Mouse (Mus musculus) liver, embryonic 13.5 days (tissue): ENCODE results near the gene Ramp2. TPM values are rescaled to one million over a fixed set of nuclear protein-coding genes. Genes with fewer than 3 reads are reported as not detected.
A peak's percentile ranks its signal among the peaks of the same experiment; 100 is the strongest.

Experiments used
- ATAC-seq: fragments of 200-750 bp; cut with Nextera tagmentation; 2 replicates; pipeline ENCODE4 v1.8.0; 2017; ENCODE audit warnings: low read depth, mild to moderate bottlenecking, moderate number of reproducible peaks, moderate library complexity
- DNase-seq: peaks from one replicate; pipeline ENCODE4 v3.0.0; 2022
- H3K27ac ChIP-seq: fragments of 300-500 bp; sonication (generic); 2 replicates; pipeline ENCODE4 v1.5.1; 2015; ENCODE audit warnings: moderate library complexity, mild to moderate bottlenecking, inconsistent platforms
- H3K27me3 ChIP-seq: fragments of 300-500 bp; sonication (generic); 2 replicates; pipeline ENCODE4 v1.6.1; 2015; ENCODE audit warnings: mild to moderate bottlenecking, inconsistent platforms
- H3K36me3 ChIP-seq: fragments of 300-500 bp; sonication (generic); 2 replicates; pipeline ENCODE4 v1.6.1; 2015; ENCODE audit warnings: mild to moderate bottlenecking, inconsistent platforms
- H3K4me1 ChIP-seq: fragments of 300-500 bp; sonication (generic); replicated peaks from 2 replicates; pipeline ENCODE4 v1.6.1; 2015; ENCODE audit warnings: inconsistent platforms
- H3K4me2 ChIP-seq: fragments of 300-500 bp; sonication (generic); 2 replicates; pipeline ENCODE4 v1.6.1; 2015; ENCODE audit warnings: inconsistent platforms, mild to moderate bottlenecking, moderate library complexity
- H3K4me3 ChIP-seq: fragments of 300-500 bp; sonication (generic); replicated peaks from 2 replicates; pipeline ENCODE4 v1.5.1; 2015; ENCODE audit warnings: mild to moderate bottlenecking, inconsistent platforms
- H3K9ac ChIP-seq: fragments of 300-500 bp; sonication (generic); 2 replicates; pipeline ENCODE4 v1.6.1; 2015; ENCODE audit warnings: mild to moderate bottlenecking, inconsistent platforms
- H3K9me3 ChIP-seq: fragments of 300-500 bp; sonication (generic); replicated peaks from 2 replicates; pipeline ENCODE4 v1.6.1; 2016; ENCODE audit warnings: inconsistent platforms
- WGBS: fragments of 180-500 bp; shearing (Covaris S2); methylation state at CpG from one replicate; pipeline ENCODE4 v1.1.7; 2015; ENCODE audit not compliant: insufficient replicate concordance; 5-methylcytosine and 5-hydroxymethylcytosine counted together
- polyA plus RNA-seq: library from polyadenylated mRNA; unstranded; fragments of >200 nt; fragmentation: Nextera tagmentation; extraction: Ambion mirVana; gene quantifications from 2 replicates; pipeline ENCODE4 v1.2.1, GENCODE M21; 2015

Gene Ramp2
- polyA plus RNA-seq, 1 experiment from 2014 or later, result 23.4 TPM

- H3K36me3 ChIP-seq, result peaks cover 29% of the 10 kb centered on the region
- peak overlapping the region; percentile 98 for H3K27ac ChIP-seq
- peak overlapping the region; percentile 72 for H3K4me3 ChIP-seq
- no peaks in the 10 kb centered on the region for H3K9me3 ChIP-seq
- peak overlapping the region; percentile 92 for H3K9ac ChIP-seq
- peaks cover 92% of the 10 kb centered on the region for H3K4me1 ChIP-seq
- ATAC-seq (peak; percentile 15), DNase-seq (peak; percentile 48)
- peaks cover 27% of the 10 kb centered on the region for H3K27me3 ChIP-seq
- H3K4me2 ChIP-seq, result peak overlapping the region; percentile 99
- WGBS, result 21% methylated on average over 6 of the region's 6 CpGs
Observed at GRCm38 (mm10) chr11:101259261-101259712, 13.5 kb downstream of the Ramp2 start.

DNA sequence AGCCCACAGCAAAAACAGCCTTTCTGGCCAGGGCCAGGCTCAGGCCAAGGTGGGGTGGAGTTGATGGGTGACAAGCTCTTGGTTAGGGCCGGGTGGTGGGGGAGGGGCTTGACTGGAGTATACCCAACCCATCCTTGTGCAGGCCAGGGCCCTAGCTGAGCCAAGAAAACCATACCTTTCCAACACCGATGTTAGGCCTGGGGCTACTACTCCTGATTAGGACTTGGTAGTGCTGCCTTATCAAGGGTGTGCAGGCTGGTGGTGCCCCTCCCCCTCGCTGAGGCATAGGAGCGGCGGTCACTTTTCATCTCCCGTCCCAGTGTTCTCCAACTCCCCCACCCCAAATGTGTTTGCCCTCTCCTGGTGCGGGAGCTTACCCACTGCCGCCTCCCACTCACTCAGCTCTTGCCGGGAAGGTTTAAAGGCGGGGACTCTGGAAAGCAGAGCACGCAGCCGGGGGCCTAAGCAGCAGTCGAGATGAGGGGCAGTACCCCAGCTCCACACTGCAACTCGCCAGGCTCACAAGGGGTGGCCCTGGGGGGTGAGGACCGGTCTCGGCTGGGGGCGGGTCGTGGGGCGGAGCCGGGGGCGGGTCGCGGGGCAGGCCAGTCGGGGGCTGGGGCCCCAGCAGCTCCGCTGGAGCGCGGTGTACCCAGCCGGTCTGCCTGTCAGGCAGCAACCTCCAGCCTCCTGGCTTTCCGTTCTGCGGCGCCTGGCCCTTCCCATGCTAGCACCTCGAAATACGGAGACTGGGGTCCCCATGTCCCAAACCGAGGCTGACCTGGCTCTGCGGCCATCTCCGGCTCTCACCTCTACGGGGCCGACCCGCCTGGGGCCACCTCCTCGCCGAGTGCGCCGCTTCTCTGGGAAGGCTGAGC is 14.4 kb downstream of the Ramp2 start, which contains the start of gene Wnk4:
TSS of gene Wnk4 (plus strand) at position 620 of the 878 bp plus-strand sequence.
- WGBS, result under 1% methylated on average over 42 of the region's 43 CpGs
- Histone ChIP-seq H3K9ac (peak within 1 kb of the TSS; percentile 92), H3K4me1 (peaks cover 92% of the 10 kb centered on the region), H3K27ac (peak within 1 kb of the TSS; percentile 98), H3K36me3 (peaks cover 29% of the 10 kb centered on the region), H3K27me3 (peaks cover 35% of the 10 kb centered on the region), H3K4me3 (peak within 1 kb of the TSS; percentile 72), H3K4me2 (peak within 1 kb of the TSS; percentile 99), H3K9me3 (no peaks in the 10 kb centered on the region)
- ATAC-seq, result peak; percentile 92
- DNase-seq, result peak; percentile 91

- ATAC-seq (no peak), DNase-seq (peak; percentile 27)
- H3K4me1 ChIP-seq, result peaks cover 88% of the 10 kb centered on the region
Observed at GRCm38 (mm10) chr11:101260826-101261380, 15.1 kb downstream of the Ramp2 start.

GRCm38 (mm10) chr11:101262272-101262967 is 16.6 kb downstream of the Ramp2 start:
- Histone ChIP-seq H3K27ac (no peak overlapping the region), H3K27me3 (peaks cover 57% of the 10 kb centered on the region), H3K4me2 (peak overlapping the region; percentile 99), H3K4me3 (peak overlapping the region; percentile 72), H3K4me1 (peaks cover 75% of the 10 kb centered on the region), H3K9me3 (no peaks in the 10 kb centered on the region), H3K36me3 (peaks cover 20% of the 10 kb centered on the region), H3K9ac (peak overlapping the region; percentile 92)
- DNase-seq, result no peak
- WGBS, result 8% methylated on average over 24 of the region's 24 CpGs
- ATAC-seq, result no peak

More at GRCm38 (mm10) chr11:101260826-101261380, 15.1 kb downstream of the Ramp2 start:
- WGBS, result under 1% methylated on average over 30 of the region's 30 CpGs
- Histone ChIP-seq H3K27ac (peak overlapping the region; percentile 98), H3K36me3 (peaks cover 27% of the 10 kb centered on the region), H3K9me3 (no peaks in the 10 kb centered on the region), H3K27me3 (peaks cover 42% of the 10 kb centered on the region), H3K4me2 (peak overlapping the region; percentile 99), H3K9ac (peak overlapping the region; percentile 92), H3K4me3 (peak overlapping the region; percentile 72)

DNA sequence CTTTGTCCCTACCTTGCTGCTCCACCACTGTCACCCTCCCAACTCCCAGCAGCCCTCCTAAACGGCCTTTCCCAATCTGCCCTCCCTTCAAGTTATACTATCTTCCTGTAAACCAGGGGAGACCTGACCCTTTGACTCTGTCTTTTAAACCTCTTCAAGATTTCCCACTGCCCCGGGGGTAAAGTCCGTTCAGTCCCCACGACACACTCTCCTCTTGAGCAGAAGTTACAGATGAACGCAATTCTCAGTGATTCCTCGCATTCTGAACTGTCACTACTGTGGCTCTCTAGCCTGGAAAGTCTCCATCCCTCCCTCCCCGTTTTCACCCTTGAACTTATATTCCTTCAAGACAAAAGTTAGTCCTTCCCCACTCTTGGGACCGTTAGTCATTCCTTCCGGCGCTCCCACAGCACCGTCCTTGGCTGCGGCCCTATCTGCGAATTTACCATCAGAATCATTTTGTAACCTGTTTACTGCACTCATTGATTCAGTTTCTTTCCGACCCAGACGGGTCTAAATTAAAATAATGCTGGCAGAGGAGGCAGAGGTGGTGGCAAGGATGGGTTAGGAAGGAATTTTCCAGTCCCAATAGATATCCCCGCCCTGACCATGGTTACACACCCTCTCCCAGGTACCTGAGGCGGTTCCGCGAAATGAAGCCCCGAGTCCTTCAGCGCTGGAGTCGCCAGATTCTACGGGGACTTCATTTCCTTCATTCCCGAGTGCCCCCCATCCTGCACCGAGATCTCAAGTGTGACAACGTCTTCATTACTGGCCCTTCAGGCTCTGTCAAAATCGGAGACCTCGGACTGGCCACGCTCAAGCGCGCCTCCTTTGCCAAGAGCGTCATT is 17.5 kb downstream of the Ramp2 start:
- 17% methylated on average over 32 of the region's 32 CpGs for WGBS
- Histone ChIP-seq H3K9me3 (no peaks in the 10 kb centered on the region), H3K36me3 (peaks cover 12% of the 10 kb centered on the region), H3K4me3 (peak overlapping the region; percentile 72), H3K9ac (peak overlapping the region; percentile 29; the same call in 1 of the 2 replicates), H3K4me1 (peaks cover 71% of the 10 kb centered on the region), H3K27ac (no peak overlapping the region), H3K4me2 (peak overlapping the region; percentile 99), H3K27me3 (peaks cover 61% of the 10 kb centered on the region)
- ATAC-seq (no peak), DNase-seq (no peak)

DNA sequence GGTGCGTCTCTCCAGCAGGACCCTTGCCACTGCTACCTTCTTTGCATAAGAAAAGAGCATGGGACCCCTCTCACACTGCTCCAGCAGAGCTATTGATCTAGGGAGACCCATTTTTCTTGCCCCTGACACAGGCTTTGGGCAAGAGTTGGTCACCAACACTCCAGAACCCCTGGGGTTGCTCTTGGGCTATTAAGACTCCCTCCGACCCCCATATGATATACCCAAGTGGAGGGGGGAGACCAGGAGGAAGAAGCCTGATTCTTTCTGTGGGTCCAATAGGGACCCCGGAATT is 18.1 kb downstream of the Ramp2 start:
- H3K4me1 ChIP-seq, result peaks cover 71% of the 10 kb centered on the region
- no peak overlapping the region for H3K27ac ChIP-seq
- DNase-seq (no peak), ATAC-seq (no peak)
- no peaks in the 10 kb centered on the region for H3K9me3 ChIP-seq
- 34% methylated on average over 3 of the region's 3 CpGs for WGBS
- H3K36me3 ChIP-seq, result peaks cover 6% of the 10 kb centered on the region
- H3K9ac ChIP-seq, result no peak overlapping the region
- H3K27me3 ChIP-seq, result peaks cover 67% of the 10 kb centered on the region
- H3K4me2 ChIP-seq, result no peak overlapping the region
- peak overlapping the region; percentile 72 for H3K4me3 ChIP-seq

DNA sequence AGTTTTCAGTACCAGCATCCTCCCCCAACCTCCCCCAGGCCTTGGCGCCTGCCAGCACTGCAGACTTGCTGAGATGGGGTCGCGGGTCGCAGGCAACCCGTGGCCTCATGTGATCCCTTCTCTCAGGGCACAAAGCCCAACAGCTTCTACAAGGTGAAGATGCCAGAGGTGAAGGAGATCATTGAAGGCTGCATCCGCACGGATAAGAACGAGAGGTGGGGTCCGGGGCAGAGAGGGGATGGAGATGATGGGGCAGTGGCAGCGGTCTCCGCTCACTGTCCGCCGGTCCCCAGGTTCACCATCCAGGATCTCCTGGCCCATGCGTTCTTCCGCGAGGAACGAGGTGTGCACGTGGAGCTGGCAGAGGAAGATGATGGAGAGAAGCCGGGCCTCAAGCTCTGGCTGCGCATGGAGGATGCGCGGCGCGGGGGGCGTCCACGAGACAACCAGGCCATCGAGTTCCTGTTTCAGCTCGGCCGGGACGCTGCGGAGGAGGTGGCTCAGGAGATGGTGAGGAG is 19.2 kb downstream of the Ramp2 start:
- no peak for ATAC-seq
- Histone ChIP-seq H3K4me2 (peak overlapping the region; percentile 23; the same call in 1 of the 2 replicates), H3K9ac (no peak overlapping the region), H3K4me1 (peaks cover 71% of the 10 kb centered on the region), H3K27ac (no peak overlapping the region), H3K4me3 (peak overlapping the region; percentile 23), H3K36me3 (peaks cover 4% of the 10 kb centered on the region; the same call in 1 of the 2 replicates), H3K27me3 (peaks cover 69% of the 10 kb centered on the region), H3K9me3 (no peaks in the 10 kb centered on the region)
- no peak for DNase-seq
- 13% methylated on average over 31 of the region's 31 CpGs for WGBS

- H3K9me3 ChIP-seq, result no peaks in the 10 kb centered on the region
- H3K27me3 ChIP-seq, result peaks cover 76% of the 10 kb centered on the region
- H3K27ac ChIP-seq, result no peak overlapping the region
- peaks cover 4% of the 10 kb centered on the region; the same call in 1 of the 2 replicates for H3K36me3 ChIP-seq
- DNase-seq (no peak), ATAC-seq (no peak)
- H3K4me2 ChIP-seq, result no peak overlapping the region
- 47% methylated on average over 6 of the region's 6 CpGs for WGBS
- peaks cover 71% of the 10 kb centered on the region for H3K4me1 ChIP-seq
- H3K4me3 ChIP-seq, result no peak overlapping the region
- no peak overlapping the region for H3K9ac ChIP-seq
Observed at GRCm38 (mm10) chr11:101265906-101266305, 20.1 kb downstream of the Ramp2 start.

GRCm38 (mm10) chr11:101269577-101270116 is 23.8 kb downstream of the Ramp2 start:
- Histone ChIP-seq H3K4me3 (no peak overlapping the region), H3K9me3 (no peaks in the 10 kb centered on the region), H3K27me3 (peaks cover 50% of the 10 kb centered on the region), H3K36me3 (peaks cover 4% of the 10 kb centered on the region; the same call in 1 of the 2 replicates), H3K9ac (no peak overlapping the region), H3K4me2 (no peak overlapping the region), H3K27ac (0 out of 2 replicates have a peak overlapping the region, but pooled peaks have one; percentile 14), H3K4me1 (peaks cover 40% of the 10 kb centered on the region)
- peak; percentile 74 for ATAC-seq
- DNase-seq, result no peak
- WGBS, result 19% methylated on average over 10 of the region's 10 CpGs

- ATAC-seq (no peak), DNase-seq (no peak)
- Histone ChIP-seq H3K9me3 (no peaks in the 10 kb centered on the region), H3K27ac (no peak overlapping the region), H3K9ac (no peak overlapping the region), H3K36me3 (peaks cover 21% of the 10 kb centered on the region), H3K27me3 (peaks cover 22% of the 10 kb centered on the region), H3K4me2 (no peak overlapping the region), H3K4me3 (no peak overlapping the region), H3K4me1 (peaks cover 49% of the 10 kb centered on the region)
- 80% methylated on average over 3 of the region's 3 CpGs for WGBS
Observed at GRCm38 (mm10) chr11:101272446-101272845, 26.6 kb downstream of the Ramp2 start.
